Mouse (Mus musculus): ENCODE results near the gene Ldlrad2.

Gene Ldlrad2

DNA sequence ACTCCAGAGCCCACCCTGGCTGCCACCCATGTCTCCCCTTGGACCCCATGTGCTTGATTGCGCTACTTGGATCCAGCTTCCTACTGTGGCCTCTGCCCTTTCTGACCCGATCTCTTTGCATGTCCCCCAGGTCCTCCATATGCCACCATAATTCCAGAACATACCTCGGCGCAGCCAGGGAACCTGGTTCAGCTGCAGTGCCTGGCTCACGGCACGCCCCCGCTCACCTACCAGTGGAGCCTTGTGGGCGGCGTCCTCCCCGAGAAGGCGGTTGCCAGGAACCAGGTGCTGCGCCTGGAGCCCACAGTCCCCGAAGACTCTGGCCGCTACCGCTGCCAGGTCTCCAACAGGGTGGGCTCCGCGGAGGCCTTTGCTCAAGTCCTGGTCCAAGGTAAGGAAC lies 20.9 kb downstream of the Ldlrad2 start:
- in situ Hi-C loops (cut with MseI, MboI), result no loop called here

- in situ Hi-C loops (cut with MseI, MboI), result no loop called here
Measured at GRCm38 (mm10) chr4:137546003-137546525, 28.3 kb downstream of the Ldlrad2 start.

- in situ Hi-C loops (cut with MseI, MboI), result no loop called here
Measured at GRCm38 (mm10) chr4:137545568-137545967, 28.8 kb downstream of the Ldlrad2 start.

DNA sequence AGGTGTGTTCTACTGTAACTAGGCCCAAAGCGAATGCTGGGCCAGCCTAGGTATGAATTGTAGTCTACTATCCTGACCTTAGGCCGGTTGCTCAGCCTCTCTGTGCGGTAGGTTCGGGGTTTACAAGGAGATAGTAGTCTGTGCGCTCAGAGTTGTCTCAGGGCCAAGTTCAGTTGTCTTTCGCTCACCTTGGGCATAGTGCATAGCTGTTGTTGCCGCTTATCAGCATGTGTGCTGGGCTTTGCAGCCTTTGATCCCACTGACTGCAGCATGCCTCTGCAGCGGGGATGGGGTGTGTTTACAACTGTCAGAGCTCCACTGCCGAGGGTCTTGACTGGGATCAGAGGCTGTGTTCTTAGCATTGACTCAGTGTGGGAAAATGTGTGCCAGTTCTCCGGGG lies 31.4 kb downstream of the Ldlrad2 start:
- in situ Hi-C loops (cut with MseI, MboI), result no loop called here

GRCm38 (mm10) chr4:137540356-137540755 lies 34.0 kb downstream of the Ldlrad2 start:
- in situ Hi-C loops (cut with MseI, MboI), result no loop called here

- in situ Hi-C loops (cut with MseI, MboI), result no loop called here
Measured at GRCm38 (mm10) chr4:137527872-137528271, 46.5 kb downstream of the Ldlrad2 start.

GRCm38 (mm10) chr4:137527368-137527767 lies 47.0 kb downstream of the Ldlrad2 start:
- in situ Hi-C loops (cut with MseI, MboI), result no loop called here

DNA sequence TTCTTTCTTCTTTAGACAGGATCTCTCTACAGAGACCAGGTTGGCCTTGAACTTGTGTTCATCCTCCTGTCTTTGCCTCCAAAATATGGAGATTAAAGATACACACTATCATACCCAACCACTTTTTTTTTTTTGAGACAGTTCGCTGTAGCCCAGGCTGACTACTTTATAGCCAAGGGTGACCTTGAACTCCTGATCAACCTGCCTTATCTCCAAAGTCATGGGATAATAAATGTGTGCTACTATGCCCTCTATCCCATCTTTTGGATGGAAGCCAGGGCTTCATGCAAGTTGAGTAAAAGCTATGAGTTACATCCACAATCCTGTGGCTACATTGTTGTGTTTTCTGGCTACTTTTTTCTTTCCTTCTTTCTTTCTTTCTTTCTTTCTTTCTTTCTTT lies 48.9 kb downstream of the Ldlrad2 start:
- in situ Hi-C loops (cut with MseI, MboI), result no loop called here

All from mouse trophoblast stem cell (cell line).